Mouse (Mus musculus): ENCODE measurements at regions not wholly inside any gene's neighbourhood (a gene's known extent, or its start where the extent isn't known, plus 50 kb on each side); places are given as distances from the start of the nearest gene placed in this dataset. TPM values are rescaled to one million over a fixed set of nuclear protein-coding genes. Genes with fewer than 3 reads are reported as not detected.

GRCm38 (mm10) chr1:64173708-64174107, 51.6 kb upstream of the Klf7 start:
- H3K4me3 ChIP-seq (ENCODE audit: insufficient read depth in 1 of 2, low read depth in 2 of 2, low read length in 2 of 2): no peak overlapping the region
- no peak for TF ChIP-seq CTCF (IDR thresholded peaks at IDR 0.05; ENCODE audit: low read depth)
- no peak for TF ChIP-seq EP300 (IDR thresholded peaks at IDR 0.05; ENCODE audit: low read depth)
- no peak for ATAC-seq (ENCODE audit: insufficient read depth)
- no peaks in the 10 kb centered on the region for H3K4me1 ChIP-seq (replicated peaks; ENCODE audit: control insufficient read depth in 2 of 2, insufficient read depth in 2 of 2, low read length in 1 of 2)
- WGBS (ENCODE audit: insufficient replicate concordance): 58% methylated on average over 4 of the region's 4 CpGs
- no peaks in the 10 kb centered on the region for H3K27me3 ChIP-seq (ENCODE audit: control insufficient read depth, insufficient read depth, low read length)
- H3K4me2 ChIP-seq (ENCODE audit: low read depth): no peak overlapping the region
- H3K9ac ChIP-seq (replicated peaks): no peak overlapping the region
- DNase-seq (ENCODE audit: low read depth in 3 of 3, low spot score in 3 of 3): no peak
- H3K9me3 ChIP-seq (ENCODE audit: control insufficient read depth, low read length): no peaks in the 10 kb centered on the region
- H3K27ac ChIP-seq: no peak overlapping the region
- no peaks in the 10 kb centered on the region for H3K36me3 ChIP-seq (replicated peaks; ENCODE audit: control insufficient read depth, insufficient read depth, low read depth)

GRCm38 (mm10) chr1:64172122-64172521, 50.0 kb upstream of the Klf7 start:
- Histone ChIP-seq H3K9ac (replicated peaks) (no peak overlapping the region), H3K9me3 (ENCODE audit: control insufficient read depth, low read length) (no peaks in the 10 kb centered on the region), H3K36me3 (replicated peaks; ENCODE audit: control insufficient read depth, insufficient read depth, low read depth) (no peaks in the 10 kb centered on the region), H3K4me1 (replicated peaks; ENCODE audit: control insufficient read depth in 2 of 2, insufficient read depth in 2 of 2, low read length in 1 of 2) (no peaks in the 10 kb centered on the region), H3K4me2 (ENCODE audit: low read depth) (no peak overlapping the region), H3K4me3 (ENCODE audit: insufficient read depth in 1 of 2, low read depth in 2 of 2, low read length in 2 of 2) (no peak overlapping the region), H3K27ac (no peak overlapping the region), H3K27me3 (ENCODE audit: control insufficient read depth, insufficient read depth, low read length) (no peaks in the 10 kb centered on the region)
- TF ChIP-seq CTCF (IDR thresholded peaks at IDR 0.05; ENCODE audit: low read depth): no peak
- WGBS (ENCODE audit: insufficient replicate concordance): 60% methylated on average over 2 of the region's 2 CpGs
- ATAC-seq (ENCODE audit: insufficient read depth) (no peak), DNase-seq (ENCODE audit: low read depth in 3 of 3, low spot score in 3 of 3) (no peak)

Small RNA genes in the stretch of these regions (microRNA-seq; reads per million reads assigned to microRNA genes)
- gene Gm25748: not detected
